Mouse (Mus musculus) mesoderm, embryonic 11.5 days (tissue): ENCODE data around the gene Gm2916.
"Not testable (repeated sequence)": the region's sequence is repeated elsewhere in the genome, so short reads cannot be mapped to it uniquely, and the experiment has no call there.

ENCODE experiments used
- DNase-seq: peaks from one replicate; pipeline ENCODE4 v3.0.0-alpha.2; 2012; ENCODE audit warnings: low read depth, low spot score

The Gm2916 gene

DNA sequence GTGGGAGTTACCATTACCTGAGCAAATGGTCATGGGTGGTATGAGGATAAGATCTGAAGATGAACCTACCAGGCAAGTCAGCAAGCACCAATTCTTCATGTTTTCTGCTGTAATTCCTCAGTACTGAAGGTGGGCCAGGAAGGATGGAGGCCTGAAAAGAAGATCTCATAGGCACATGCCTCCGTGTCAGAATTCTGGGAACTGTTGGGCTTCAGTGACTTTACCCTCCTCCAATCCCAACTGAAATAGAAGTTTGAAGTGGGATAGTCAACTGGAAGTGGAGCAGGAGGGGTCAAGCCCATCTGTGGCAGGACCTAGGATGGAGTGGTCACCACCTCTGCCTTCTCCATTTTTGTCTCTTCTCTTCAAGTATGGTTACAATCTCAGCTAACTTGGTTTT is at the start of gene Gm2916:
TSS of gene Gm2916 (plus strand) at position 301 of the 400 bp plus-strand sequence.
- not testable (repeated sequence) for DNase-seq

DNA sequence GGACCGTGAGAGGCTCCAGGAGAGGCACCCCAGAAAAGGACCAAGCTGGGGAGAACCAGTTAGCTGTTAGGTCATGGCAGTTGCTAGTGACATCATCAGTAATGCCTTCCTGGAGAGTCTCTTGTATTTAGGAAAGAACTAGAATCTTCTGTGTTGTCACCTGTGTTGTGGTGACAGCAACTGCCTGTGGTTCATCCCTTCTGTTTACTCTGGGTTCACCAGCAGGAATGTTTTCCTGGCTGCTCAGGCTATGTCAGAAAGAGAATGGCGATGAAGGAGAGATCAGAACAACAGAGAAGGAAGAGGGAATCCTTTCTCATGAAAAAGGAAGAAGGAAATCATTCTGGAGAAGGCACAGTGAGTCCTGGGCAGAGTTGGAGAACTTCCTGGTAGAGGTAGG is 38.0 kb upstream of the Gm2916 start, which contains the start of gene Gm3033:
TSS of gene Gm3033 (plus strand) at position 301 of the 400 bp plus-strand sequence.
- not testable (repeated sequence) for DNase-seq

DNA sequence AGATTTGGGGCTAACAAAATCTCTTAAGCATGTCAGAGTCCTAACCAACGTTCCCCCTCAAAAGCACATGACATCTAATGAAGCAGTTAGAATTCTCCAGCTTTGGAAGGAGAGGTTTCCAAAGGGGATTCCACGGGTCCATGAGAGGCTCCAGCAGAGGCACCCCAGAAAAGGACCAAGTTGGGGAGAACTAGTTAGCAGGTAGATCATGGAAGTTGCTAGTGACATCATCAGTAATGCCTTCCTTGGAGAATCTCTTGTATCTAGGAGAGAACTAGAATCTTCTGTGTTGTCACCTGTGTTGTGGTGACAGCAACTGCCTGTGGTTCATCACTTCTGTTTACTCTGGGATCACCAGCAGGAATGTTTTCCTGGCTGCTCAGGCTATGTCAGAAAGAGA is 47.5 kb downstream of the Gm2916 start, which contains the start of gene Gm3029:
TSS of gene Gm3029 (plus strand) at position 301 of the 400 bp plus-strand sequence.
- DNase-seq, result not testable (repeated sequence)

DNA sequence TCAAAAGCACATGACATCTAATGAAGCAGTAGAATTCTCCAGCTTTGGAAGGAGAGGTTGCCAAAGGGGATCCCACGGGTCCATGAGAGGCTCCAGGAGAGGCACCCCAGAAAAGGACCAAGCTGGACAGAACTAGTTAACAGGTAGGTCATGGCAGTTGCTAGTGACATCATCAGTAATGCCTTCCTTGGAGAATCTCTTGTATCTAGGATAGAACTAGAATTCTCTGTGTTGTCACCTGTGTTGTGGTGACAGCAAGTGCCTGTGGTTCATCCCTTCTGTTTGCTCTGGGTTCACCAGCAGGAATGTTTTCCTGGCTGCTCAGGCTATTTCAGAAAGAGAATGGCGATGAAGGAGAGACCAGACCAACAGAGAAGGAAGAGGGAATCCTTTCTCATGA is 79.3 kb downstream of the Gm2916 start, which contains the start of gene Gm3095:
TSS of gene Gm3095 (plus strand) at position 301 of the 400 bp plus-strand sequence.
- not testable (repeated sequence) for DNase-seq
